Mouse (Mus musculus) spleen, postnatal 10 days (tissue): Measurements from ENCODE around the gene Tbc1d8.

Experiments used
- DNase-seq, 2 experiments: peaks; one replicate each; pipeline ENCODE4 v3.0.0; 2021 to 2022; ENCODE audit warnings: low spot score in 2 of 2

The Tbc1d8 gene

DNA sequence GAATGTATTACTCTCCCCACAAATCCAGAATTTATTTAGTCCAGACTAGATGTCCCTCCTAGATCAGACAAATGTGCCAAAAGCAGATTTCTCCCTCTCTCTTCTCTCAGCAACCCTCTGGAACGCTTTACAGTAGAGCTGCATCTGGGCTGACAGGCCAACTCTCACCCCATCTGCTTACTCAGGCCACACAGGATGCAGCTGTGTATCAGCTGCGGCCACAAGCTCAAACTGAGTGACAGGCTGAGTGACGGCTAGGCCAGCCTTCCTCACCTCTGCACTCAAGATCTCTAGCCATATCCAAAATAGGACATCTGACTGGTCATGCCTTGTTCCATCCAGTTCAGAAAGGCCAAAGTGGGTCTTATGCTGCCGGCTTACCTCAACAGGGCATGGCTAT, 82.2 kb downstream of the Tbc1d8 start:
- DNase-seq = no peak

GRCm38 (mm10) chr1:39394650-39395049, 83.9 kb downstream of the Tbc1d8 start:
- DNase-seq = no peak

DNA sequence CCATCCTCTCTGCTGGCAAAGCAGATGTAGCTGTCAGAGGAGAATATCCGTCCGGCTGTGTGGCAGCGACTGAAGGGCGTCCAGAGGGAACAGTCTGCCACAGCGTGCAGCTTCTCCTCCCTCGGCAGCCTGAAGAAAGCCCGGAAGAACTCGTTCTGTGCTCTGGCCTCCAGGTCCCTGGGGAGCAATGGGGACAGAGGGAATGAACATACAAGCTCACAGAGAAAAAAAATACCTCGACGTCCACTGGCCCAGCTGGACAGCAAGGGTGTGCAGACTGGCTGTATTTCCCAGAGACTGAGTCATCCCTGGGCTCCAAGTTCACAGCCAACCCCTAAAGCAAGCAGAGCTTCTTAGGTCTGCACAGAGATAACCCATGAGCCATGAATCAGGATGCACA, 84.5 kb downstream of the Tbc1d8 start:
- no peak for DNase-seq

GRCm38 (mm10) chr1:39393217-39393867, 85.2 kb downstream of the Tbc1d8 start:
- DNase-seq = no peak

DNA sequence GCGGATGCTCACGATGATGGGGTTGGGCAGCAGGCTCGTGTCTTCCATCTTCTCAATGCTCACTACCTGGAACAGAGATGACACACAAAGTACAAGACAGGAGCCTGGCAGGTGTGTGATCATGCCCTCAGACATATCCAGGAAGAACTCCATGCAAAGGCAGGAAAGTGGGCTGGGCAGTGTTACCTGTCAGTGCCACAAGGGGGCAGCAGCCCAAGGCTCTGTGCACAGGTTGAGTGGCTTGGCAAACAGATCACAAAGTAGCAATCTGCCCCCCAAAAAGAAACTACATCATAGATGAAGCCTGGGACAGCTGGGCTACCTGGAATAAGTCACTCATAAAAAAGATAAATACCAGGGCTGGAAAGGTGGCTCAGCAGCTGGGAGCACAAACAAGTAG, 86.4 kb downstream of the Tbc1d8 start:
- peak; percentile 70 to 76 for DNase-seq

DNA sequence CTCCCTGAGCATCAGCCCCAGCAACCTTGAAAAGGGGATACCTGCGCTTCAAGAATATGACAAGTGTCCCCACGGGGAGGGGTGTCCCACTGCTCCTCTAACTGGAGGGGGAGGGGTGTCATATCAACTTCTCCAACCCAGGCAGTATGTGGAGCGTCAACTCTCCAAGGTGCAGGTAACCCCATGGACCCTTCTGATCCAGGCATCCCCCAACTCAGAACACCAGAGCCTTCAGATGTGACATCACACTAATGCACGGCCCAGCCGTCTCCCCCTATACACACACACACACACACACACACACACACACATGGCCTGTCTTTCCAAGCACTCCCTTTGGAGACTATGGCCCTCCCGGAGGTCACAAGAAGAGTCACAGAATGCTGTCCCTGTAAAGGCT, 86.9 kb downstream of the Tbc1d8 start:
- DNase-seq = no peak

GRCm38 (mm10) chr1:39389338-39389737, 89.2 kb downstream of the Tbc1d8 start:
- no peak for DNase-seq

- no peak for DNase-seq
Observed at GRCm38 (mm10) chr1:39388163-39388562, 90.4 kb downstream of the Tbc1d8 start.

DNA sequence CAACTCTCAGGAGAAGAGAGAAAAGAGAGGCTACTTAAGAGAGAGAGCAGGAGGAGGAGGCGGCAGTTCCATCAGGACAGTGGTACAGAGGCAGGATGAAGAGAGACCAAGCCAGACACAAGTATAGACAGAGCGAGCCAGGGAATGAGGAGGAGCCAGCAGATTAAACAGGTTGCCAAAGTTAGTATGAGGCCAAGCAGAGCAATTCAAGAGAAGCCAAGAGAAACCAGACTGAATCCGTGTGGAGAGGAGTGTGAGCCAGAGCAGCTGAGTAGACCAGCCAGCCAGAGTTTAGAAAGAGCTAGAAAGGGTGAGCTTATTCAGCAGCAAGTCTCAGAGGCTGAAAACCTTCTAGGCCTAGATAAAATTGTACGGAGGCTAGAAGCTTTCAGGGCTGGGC, 91.1 kb downstream of the Tbc1d8 start:
- DNase-seq = no peak

DNA sequence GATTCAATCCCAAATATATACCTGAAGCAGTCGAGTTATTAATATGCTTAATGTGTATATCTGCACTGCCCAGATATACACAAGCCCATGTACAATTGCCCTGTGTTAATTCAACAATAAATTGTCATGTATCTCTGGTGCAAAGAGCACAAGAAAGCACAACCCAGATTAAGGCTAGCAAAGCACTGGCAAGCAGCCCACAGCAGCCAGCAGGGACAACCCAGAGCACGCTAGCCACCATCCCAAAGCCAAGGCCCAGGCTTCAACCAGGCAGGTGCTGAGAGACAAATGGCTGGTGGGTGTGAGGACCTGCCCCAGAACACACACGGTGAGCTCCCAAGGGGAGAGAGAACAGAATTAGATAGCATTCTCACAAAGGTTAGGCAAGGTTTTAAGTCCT, 92.1 kb downstream of the Tbc1d8 start:
- DNase-seq = no peak

GRCm38 (mm10) chr1:39384914-39385313, 93.6 kb downstream of the Tbc1d8 start:
- DNase-seq = no peak

DNA sequence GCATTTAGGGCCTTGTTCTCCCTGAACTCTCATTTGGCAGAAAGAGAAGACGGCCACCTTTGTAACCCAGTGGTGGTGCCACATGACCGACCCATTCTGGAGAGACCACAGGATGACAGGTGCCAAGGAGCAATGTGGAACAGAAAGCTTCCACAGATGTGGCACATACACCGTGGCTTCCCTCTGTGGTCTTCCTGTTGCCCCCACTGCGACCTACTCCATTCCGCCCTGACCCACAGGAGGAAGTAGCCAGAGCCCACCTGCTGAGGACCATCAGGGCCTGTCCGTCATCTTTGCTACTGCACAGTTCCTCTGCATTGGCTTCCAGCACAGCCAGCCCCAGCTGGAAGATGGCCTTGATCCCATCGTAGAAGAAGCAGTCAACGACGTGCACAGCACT, 97.5 kb downstream of the Tbc1d8 start:
- DNase-seq = no peak

DNA sequence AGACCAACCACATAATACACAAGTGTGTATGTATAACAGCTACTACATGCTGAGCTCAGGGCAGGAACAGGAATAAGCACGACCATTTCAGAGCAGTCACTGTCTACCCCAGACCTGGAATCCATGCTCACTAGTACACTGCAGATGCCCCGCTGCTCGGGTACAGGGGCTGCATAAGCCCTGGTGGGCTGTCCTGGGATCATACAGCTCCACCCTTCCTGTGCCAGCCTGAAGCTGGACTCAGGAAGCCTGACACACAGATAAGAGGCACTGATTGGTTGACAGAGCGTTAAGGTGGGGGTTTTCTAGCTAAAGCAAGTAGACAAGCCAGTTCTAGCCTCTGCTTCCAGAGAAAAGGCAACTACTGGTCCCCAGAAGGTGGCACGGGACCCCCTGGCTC, 99.5 kb downstream of the Tbc1d8 start:
- DNase-seq = no peak

DNA sequence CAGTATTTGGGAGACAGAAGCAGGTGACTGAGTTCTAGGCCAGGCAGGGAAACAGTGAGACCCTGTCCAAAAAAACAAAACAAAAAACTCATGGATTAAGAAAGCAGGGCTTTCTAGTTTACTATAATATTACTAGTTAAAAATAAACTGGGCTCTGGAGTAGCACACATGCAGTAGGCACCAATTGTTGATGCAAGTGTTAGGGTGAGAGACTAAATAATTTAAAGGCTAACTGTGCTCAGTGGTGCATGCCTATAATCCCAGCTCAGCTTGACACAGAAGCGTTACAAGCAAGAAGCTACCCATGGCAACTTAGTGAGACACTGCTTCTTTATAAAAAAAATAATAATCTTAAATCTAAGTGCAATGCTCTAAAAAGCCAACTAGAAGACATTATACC, 100.0 kb downstream of the Tbc1d8 start:
- no peak for DNase-seq

- DNase-seq = no peak
Observed at GRCm38 (mm10) chr1:39376726-39377240, 101.8 kb downstream of the Tbc1d8 start.

DNA sequence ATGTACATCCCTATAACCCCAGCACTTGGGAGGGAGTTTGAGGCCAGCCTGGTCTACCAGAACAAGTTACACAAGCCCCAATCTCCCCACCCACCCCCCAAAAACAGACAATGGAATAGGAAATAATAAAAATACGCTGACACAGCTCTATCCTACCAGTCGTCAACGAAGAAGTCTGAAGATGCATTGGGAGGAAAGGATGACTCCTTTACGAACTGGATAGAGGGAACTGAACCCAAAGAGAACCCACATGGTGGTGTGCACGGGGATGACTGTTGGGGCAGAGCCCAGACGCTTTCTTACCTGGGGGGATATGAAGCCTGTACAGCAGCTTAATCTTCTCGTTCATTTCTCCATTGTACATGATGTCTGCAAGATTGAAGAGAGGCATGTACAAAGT, 102.4 kb downstream of the Tbc1d8 start:
- DNase-seq = no peak

- no peak for DNase-seq
Observed at GRCm38 (mm10) chr1:39374231-39374809, 104.2 kb downstream of the Tbc1d8 start.

- no peak for DNase-seq
Observed at GRCm38 (mm10) chr1:39373378-39373777, 105.2 kb downstream of the Tbc1d8 start.

DNA sequence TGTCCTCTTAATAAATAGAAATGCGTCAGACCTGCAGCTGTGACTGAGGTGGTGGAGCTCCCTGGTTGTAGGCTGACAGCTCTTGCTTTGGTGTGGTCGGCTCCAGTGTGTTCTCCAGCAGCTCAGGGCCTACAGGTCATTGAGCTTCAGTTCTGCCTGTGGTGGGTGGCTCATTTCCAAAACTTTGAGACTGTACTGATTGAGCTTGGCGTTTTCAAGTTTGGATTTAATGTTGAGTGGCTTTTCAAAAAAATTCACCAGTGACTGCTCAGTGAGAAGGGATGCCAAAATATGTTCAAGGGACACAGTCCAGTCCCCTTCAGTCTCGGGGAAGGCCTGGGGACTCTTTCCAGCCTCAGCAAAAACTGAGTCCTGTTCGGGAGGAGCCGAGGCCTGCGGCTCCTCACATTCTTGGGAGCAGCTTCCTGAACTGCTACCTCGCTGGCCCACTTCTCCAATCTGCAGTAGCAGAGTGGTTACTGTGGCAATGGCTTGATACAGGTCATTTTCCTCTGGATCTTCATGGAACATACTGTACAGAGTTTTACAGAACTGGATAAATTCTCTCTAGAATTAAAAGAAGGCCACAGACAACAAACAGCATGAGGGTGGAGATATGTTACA, 106.2 kb downstream of the Tbc1d8 start:
- DNase-seq = no peak

GRCm38 (mm10) chr1:39370431-39370830, 108.1 kb downstream of the Tbc1d8 start:
- DNase-seq = no peak

GRCm38 (mm10) chr1:39368267-39368841, 110.2 kb downstream of the Tbc1d8 start:
- peak; percentile 39 to 48 for DNase-seq

DNA sequence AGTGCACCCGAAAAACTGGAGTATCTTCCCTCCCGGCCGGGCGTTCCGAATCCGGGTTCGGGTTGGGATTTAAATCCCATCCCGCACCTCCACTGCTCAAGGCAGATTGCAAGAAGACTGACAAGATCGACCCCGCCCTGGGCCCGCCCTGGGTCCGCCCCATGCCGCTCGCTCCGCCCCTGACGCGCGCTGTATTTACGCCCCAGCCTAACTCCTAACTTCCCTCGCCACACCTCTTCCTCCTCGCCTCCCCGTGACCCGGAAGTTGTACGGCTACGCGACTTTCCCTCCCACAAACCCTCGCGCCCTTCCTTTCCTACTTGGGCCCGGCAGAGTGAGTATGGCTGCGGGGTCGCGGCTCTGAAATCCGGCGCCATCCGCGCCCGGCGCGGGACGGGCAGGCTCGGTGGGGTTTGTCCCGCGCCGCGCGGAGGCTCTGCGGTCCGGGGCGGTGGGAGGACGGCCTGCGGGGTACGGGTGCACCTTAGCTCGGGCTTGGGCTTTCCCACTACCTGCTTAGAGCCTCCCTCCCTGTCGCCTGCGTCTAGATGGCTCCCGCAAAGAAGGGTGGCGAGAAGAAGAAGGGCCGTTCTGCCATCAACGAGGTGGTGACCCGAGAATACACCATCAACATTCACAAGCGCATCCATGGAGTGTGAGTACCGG, 110.8 kb downstream of the Tbc1d8 start, which contains the start of gene Rpl31:
Gene Rpl31 (plus strand): TSS at position 242 of the 666 bp plus-strand sequence.
- DNase-seq = peak; percentile 86 to 95
